Mouse (Mus musculus) midbrain, embryonic 16.5 days (tissue): Measurements from ENCODE around the gene Slc16a5. TPM values are rescaled to one million over a fixed set of nuclear protein-coding genes. Genes with fewer than 3 reads are reported as not detected.
"Not testable (repeated sequence)": the region's sequence is repeated elsewhere in the genome, so short reads cannot be mapped to it uniquely, and the experiment has no call there.

Source experiments
- ATAC-seq: fragments of 200-750 bp; cut with Nextera tagmentation; 2 replicates; pipeline ENCODE4 v1.8.0; 2017; ENCODE audit warnings: moderate TSS enrichment
- H3K27ac ChIP-seq: fragments of 300-500 bp; sonication (generic); 2 replicates; pipeline ENCODE4 v1.5.1; 2014; ENCODE audit warnings: mild to moderate bottlenecking, low read length, mixed read lengths
- H3K27me3 ChIP-seq: fragments of 300-500 bp; sonication (generic); 2 replicates; pipeline ENCODE4 v1.6.1; 2014; ENCODE audit warnings: low read depth, low read length, mixed read lengths; ENCODE audit not compliant: control insufficient read depth, insufficient read depth
- H3K36me3 ChIP-seq: fragments of 300-500 bp; sonication (generic); 2 replicates; pipeline ENCODE4 v1.6.1; 2014; ENCODE audit warnings: mild to moderate bottlenecking, low read length, moderate library complexity, mixed read lengths; ENCODE audit not compliant: control insufficient read depth, insufficient read depth
- H3K4me1 ChIP-seq: fragments of 300-500 bp; sonication (generic); 2 replicates; pipeline ENCODE4 v1.6.1; 2014; ENCODE audit warnings: mild to moderate bottlenecking, low read length, mixed read lengths; ENCODE audit not compliant: control insufficient read depth, insufficient read depth
- H3K4me2 ChIP-seq: fragments of 300-500 bp; sonication (generic); 2 replicates; pipeline ENCODE4 v1.6.1; 2014; ENCODE audit warnings: mild to moderate bottlenecking, low read length, mixed read lengths
- H3K4me3 ChIP-seq: fragments of 300-500 bp; sonication (generic); 2 replicates; pipeline ENCODE4 v1.5.1; 2014; ENCODE audit warnings: low read depth, mild to moderate bottlenecking, low read length, moderate library complexity, mixed read lengths
- H3K9ac ChIP-seq: fragments of 300-500 bp; sonication (generic); 2 replicates; pipeline ENCODE4 v1.6.1; 2014; ENCODE audit warnings: low read depth, low read length, mixed read lengths
- H3K9me3 ChIP-seq: fragments of 300-500 bp; sonication (generic); replicated peaks from 2 replicates; pipeline ENCODE4 v1.6.1; 2014; ENCODE audit warnings: mild to moderate bottlenecking, low read length, mixed read lengths; ENCODE audit not compliant: control insufficient read depth, poor library complexity, severe bottlenecking
- WGBS: fragments of 180-500 bp; shearing (Covaris S2); extraction: QIAGEN DNeasy Blood & Tissue Kit; methylation state at CpG from one replicate; pipeline ENCODE4 v1.1.7; 2014; 5-methylcytosine and 5-hydroxymethylcytosine counted together
- polyA plus RNA-seq: library from polyadenylated mRNA; unstranded; fragments of >200 nt; fragmentation: Nextera tagmentation; extraction: Ambion mirVana; gene quantifications from 2 replicates; pipeline ENCODE4 v1.2.1, GENCODE M21; 2015

Slc16a5 gene
- polyA plus RNA-seq, 1 experiment from 2014 or later, result 0.19 TPM

DNA sequence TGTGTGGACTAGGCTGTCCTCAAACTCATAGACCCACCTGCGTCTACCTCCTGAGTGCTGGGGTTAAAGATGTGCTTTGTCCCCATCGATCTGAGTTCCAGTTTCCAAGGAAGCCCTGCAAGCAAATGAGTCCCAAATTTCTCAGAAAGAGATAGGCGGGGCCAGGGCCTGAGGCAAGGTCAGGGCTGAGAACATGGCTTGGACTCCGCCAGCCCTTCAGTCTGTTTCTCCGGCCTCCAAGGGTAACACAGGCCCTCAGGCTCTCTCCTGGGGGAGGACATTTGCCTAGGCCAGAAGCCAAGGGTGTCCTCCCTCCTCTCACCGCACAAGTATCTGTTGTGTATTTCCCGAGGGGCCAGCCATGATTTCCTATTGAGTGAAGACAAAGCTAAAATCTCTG lies 9.9 kb downstream of the Slc16a5 start:
- Histone ChIP-seq H3K36me3 (no peaks in the 10 kb centered on the region), H3K9me3 (no peaks in the 10 kb centered on the region), H3K4me3 (no peak overlapping the region), H3K4me2 (no peak overlapping the region), H3K9ac (no peak overlapping the region), H3K4me1 (peaks cover 24% of the 10 kb centered on the region), H3K27me3 (no peaks in the 10 kb centered on the region), H3K27ac (no peak overlapping the region)
- 85% methylated on average over 7 of the region's 7 CpGs for WGBS
- no peak for ATAC-seq

- WGBS, result 25% methylated on average over 15 of the region's 15 CpGs
- no peak overlapping the region for H3K4me3 ChIP-seq
- H3K9ac ChIP-seq, result no peak overlapping the region
Measured at GRCm38 (mm10) chr11:115473626-115474275, 11.5 kb downstream of the Slc16a5 start.

GRCm38 (mm10) chr11:115475025-115475757 lies 12.9 kb downstream of the Slc16a5 start, which contains the start of gene Armc7:
TSS of gene Armc7 (plus strand) at chr11:115475667.
- Histone ChIP-seq H3K4me3 (peak within 1 kb of the TSS; percentile 93), H3K4me1 (peaks cover 27% of the 10 kb centered on the region), H3K27me3 (no peaks in the 10 kb centered on the region), H3K4me2 (peak within 1 kb of the TSS; percentile 96), H3K9me3 (no peaks in the 10 kb centered on the region), H3K9ac (peak within 1 kb of the TSS; percentile 75), H3K36me3 (no peaks in the 10 kb centered on the region), H3K27ac (peak within 1 kb of the TSS; percentile 82)
- ATAC-seq, result peak; percentile 97
- WGBS, result 2% methylated on average over 26 of the region's 26 CpGs

More at GRCm38 (mm10) chr11:115473626-115474275, 11.5 kb downstream of the Slc16a5 start:
- Histone ChIP-seq H3K4me2 (no peak overlapping the region), H3K4me1 (peaks cover 27% of the 10 kb centered on the region), H3K9me3 (no peaks in the 10 kb centered on the region), H3K27ac (no peak overlapping the region), H3K36me3 (no peaks in the 10 kb centered on the region), H3K27me3 (no peaks in the 10 kb centered on the region)
- no peak; the same call in 1 of the 2 replicates for ATAC-seq

DNA sequence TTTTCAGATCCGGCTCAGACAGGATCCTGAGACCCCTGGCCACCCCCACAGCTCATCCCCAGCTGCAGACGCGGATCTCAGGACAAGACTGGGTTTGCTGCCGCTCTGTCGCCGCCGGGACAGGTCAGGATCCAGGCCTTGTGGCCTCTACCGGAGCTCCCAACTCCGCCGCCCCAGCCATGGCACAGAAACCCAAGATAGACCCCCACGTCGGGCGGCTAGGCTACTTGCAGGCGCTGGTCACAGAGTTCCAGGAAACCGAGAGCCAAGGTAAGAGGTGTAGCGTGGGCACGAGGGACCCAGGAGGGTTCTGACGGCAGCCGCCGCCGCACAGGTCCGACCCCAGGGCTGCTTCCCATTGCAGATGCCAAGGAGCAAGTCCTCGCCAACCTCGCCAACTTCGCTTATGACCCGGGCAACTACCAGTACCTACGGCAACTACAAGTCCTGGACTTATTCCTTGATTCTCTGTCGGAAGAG lies 13.5 kb downstream of the Slc16a5 start:
- 4% methylated on average over 28 of the region's 28 CpGs for WGBS
- ATAC-seq, result peak; percentile 49

GRCm38 (mm10) chr11:115476630-115477029 lies 14.4 kb downstream of the Slc16a5 start:
- H3K9me3 ChIP-seq, H3K27ac ChIP-seq, H3K4me3 ChIP-seq, H3K36me3 ChIP-seq, ATAC-seq, H3K27me3 ChIP-seq: not testable (repeated sequence)
- Histone ChIP-seq H3K4me2 (peak overlapping the region; percentile 96), H3K4me1 (peaks cover 27% of the 10 kb centered on the region), H3K9ac (0 out of 2 replicates have a peak overlapping the region, but pooled peaks have one; percentile 75)
- 83% methylated on average over 4 of the region's 4 CpGs for WGBS

More for the DNA sequence above, 13.5 kb downstream of the Slc16a5 start:
- Histone ChIP-seq H3K4me1 (peaks cover 27% of the 10 kb centered on the region), H3K36me3 (no peaks in the 10 kb centered on the region), H3K4me2 (peak overlapping the region; percentile 96), H3K27me3 (no peaks in the 10 kb centered on the region), H3K4me3 (peak overlapping the region; percentile 93), H3K9ac (peak overlapping the region; percentile 75), H3K27ac (peak overlapping the region; percentile 82), H3K9me3 (no peaks in the 10 kb centered on the region)

GRCm38 (mm10) chr11:115477388-115477787 lies 15.1 kb downstream of the Slc16a5 start:
- H3K27ac ChIP-seq, ATAC-seq, H3K4me3 ChIP-seq, H3K36me3 ChIP-seq, H3K27me3 ChIP-seq, H3K9me3 ChIP-seq: not testable (repeated sequence)
- Histone ChIP-seq H3K9ac (0 out of 2 replicates have a peak overlapping the region, but pooled peaks have one; percentile 31), H3K4me2 (peak overlapping the region; percentile 96; the same call in 1 of the 2 replicates), H3K4me1 (peaks cover 27% of the 10 kb centered on the region)
- 87% methylated on average over 7 of the region's 7 CpGs for WGBS

GRCm38 (mm10) chr11:115478296-115478938 lies 16.1 kb downstream of the Slc16a5 start:
- WGBS, result 89% methylated on average over 9 of the region's 9 CpGs
- ATAC-seq, result no peak

GRCm38 (mm10) chr11:115481553-115482259 lies 19.4 kb downstream of the Slc16a5 start:
- ATAC-seq, result no peak
- H3K4me1 ChIP-seq, result peaks cover 10% of the 10 kb centered on the region
- H3K9ac ChIP-seq, result no peak overlapping the region
- H3K4me2 ChIP-seq, result no peak overlapping the region
- H3K36me3 ChIP-seq, result no peaks in the 10 kb centered on the region
- H3K9me3 ChIP-seq, result no peaks in the 10 kb centered on the region
- no peak overlapping the region for H3K27ac ChIP-seq
- H3K27me3 ChIP-seq, result no peaks in the 10 kb centered on the region
- H3K4me3 ChIP-seq, result no peak overlapping the region
- 90% methylated on average over 6 of the region's 6 CpGs for WGBS

More at GRCm38 (mm10) chr11:115478296-115478938, 16.1 kb downstream of the Slc16a5 start:
- H3K4me3 ChIP-seq, result no peak overlapping the region
- no peak overlapping the region for H3K4me2 ChIP-seq
- H3K27ac ChIP-seq, result no peak overlapping the region
- peaks cover 27% of the 10 kb centered on the region for H3K4me1 ChIP-seq
- no peaks in the 10 kb centered on the region for H3K27me3 ChIP-seq
- H3K36me3 ChIP-seq, result no peaks in the 10 kb centered on the region
- no peak overlapping the region for H3K9ac ChIP-seq
- H3K9me3 ChIP-seq, result no peaks in the 10 kb centered on the region
